Mouse (Mus musculus) C2C12 (cell line): Measurements from ENCODE around the gene Unc45b.

Experiments used
- CTCF ChIP-seq: IDR thresholded peaks from one replicate; pipeline ENCODE4 v1.5.1; 2011; ENCODE audit not compliant: control insufficient read depth, insufficient read depth, insufficient read length
- MAX ChIP-seq: IDR thresholded peaks from one replicate; pipeline ENCODE4 v1.6.1; 2011; ENCODE audit warnings: mild to moderate bottlenecking, control low read depth
- MYOD1 ChIP-seq: IDR thresholded peaks from one replicate; pipeline ENCODE4 v1.6.1; 2011; ENCODE audit warnings: low read depth; ENCODE audit not compliant: control insufficient read depth, insufficient read length
- USF1 ChIP-seq: IDR thresholded peaks from one replicate; pipeline ENCODE4 v1.6.1; 2011; ENCODE audit warnings: low read depth, mild to moderate bottlenecking, control low read depth, moderate library complexity

DNA sequence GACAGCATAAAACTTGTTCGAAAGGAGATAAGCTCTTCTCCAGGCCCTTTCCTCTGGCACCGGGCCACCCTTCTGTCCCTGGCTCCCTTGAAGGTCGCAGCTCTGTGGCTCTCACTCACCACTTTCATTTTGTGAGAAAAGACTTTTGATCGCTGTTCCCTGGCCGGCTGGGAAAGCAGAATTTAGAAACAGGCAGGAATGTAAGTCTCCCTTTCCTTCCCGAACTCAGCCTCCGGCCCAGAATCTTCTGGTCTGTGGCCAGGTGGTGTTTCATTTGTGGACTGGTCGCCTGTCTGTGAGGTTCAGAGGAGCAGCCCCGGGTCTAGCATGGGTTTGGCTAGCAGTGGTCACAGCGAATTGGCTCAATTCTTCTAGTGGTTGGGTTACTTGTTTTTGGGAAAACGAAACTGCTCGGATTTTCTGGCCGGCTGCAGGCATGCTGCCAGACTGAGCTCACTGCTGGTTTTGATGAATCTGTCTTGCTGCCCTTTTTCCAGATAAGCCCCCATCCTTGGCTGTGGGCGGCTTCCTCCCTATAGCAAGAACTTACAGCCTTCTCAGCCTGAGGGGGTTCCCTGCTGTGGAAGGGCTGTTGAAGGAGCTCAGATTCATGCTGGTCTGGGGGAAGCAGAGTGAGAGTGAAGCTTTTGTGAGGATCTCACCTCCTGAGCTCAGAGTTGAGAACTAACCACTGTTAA lies 81.3 kb downstream of the Unc45b start, which contains the start of gene Slfn9:
- TF ChIP-seq MYOD1 (no peak), CTCF (no peak), MAX (no peak), USF1 (no peak)
